Mouse (Mus musculus) C2C12 (cell line): ENCODE data around the gene Naa16.
"Not testable (repeated sequence)": the region's sequence is repeated elsewhere in the genome, so short reads cannot be mapped to it uniquely, and the experiment has no call there.

ENCODE experiments used
- CEBPB ChIP-seq: IDR thresholded peaks from one replicate; pipeline ENCODE4 v1.6.1; 2011; ENCODE audit warnings: low read depth, mild to moderate bottlenecking, control low read depth, moderate library complexity
- CTCF ChIP-seq: IDR thresholded peaks from one replicate; pipeline ENCODE4 v1.5.1; 2011; ENCODE audit not compliant: control insufficient read depth, insufficient read depth, insufficient read length
- FOSL1 ChIP-seq: IDR thresholded peaks from one replicate; pipeline ENCODE4 v1.8.0; 2011; ENCODE audit warnings: mild to moderate bottlenecking, low read length; ENCODE audit not compliant: poor library complexity, insufficient read depth, severe bottlenecking
- MAX ChIP-seq: IDR thresholded peaks from one replicate; pipeline ENCODE4 v1.6.1; 2011; ENCODE audit warnings: mild to moderate bottlenecking, control low read depth
- USF1 ChIP-seq: IDR thresholded peaks from one replicate; pipeline ENCODE4 v1.6.1; 2011; ENCODE audit warnings: low read depth, mild to moderate bottlenecking, control low read depth, moderate library complexity

- not testable (repeated sequence) for TF ChIP-seq CTCF, CEBPB, MAX, USF1, FOSL1
Observed at GRCm38 (mm10) chr14:79426730-79427365, 36.3 kb upstream of the Naa16 start.
